Mouse (Mus musculus) hindbrain, postnatal 0 days (tissue): ENCODE results near the gene Cadm1. TPM values are rescaled to one million over a fixed set of nuclear protein-coding genes. Genes with fewer than 3 reads are reported as not detected.

Experiments used
- ATAC-seq: fragments of 200-750 bp; cut with Nextera tagmentation; 2 replicates; pipeline ENCODE4 v1.8.0; 2017; ENCODE audit warnings: mild to moderate bottlenecking, moderate TSS enrichment, moderate library complexity
- DNase-seq: peaks from one replicate; pipeline ENCODE4 v3.0.0-alpha.2; 2015; ENCODE audit warnings: low spot score
- H3K27ac ChIP-seq: fragments of 300-500 bp; sonication (generic); 2 replicates; pipeline ENCODE4 v1.5.1; 2014; ENCODE audit warnings: mild to moderate bottlenecking
- H3K27me3 ChIP-seq: fragments of 300-500 bp; sonication (generic); 2 replicates; pipeline ENCODE4 v1.6.1; 2014; ENCODE audit warnings: low read length, mixed read lengths; ENCODE audit not compliant: insufficient read depth
- H3K36me3 ChIP-seq: fragments of 300-500 bp; sonication (generic); 2 replicates; pipeline ENCODE4 v1.6.1; 2014; ENCODE audit warnings: low read length, mixed read lengths; ENCODE audit not compliant: insufficient read depth
- H3K4me1 ChIP-seq: fragments of 300-500 bp; sonication (generic); 2 replicates; pipeline ENCODE4 v1.6.1; 2014; ENCODE audit warnings: antibody characterized with exemption, low read length, mixed read lengths; ENCODE audit not compliant: insufficient read depth
- H3K4me2 ChIP-seq: fragments of 300-500 bp; sonication (generic); 2 replicates; pipeline ENCODE4 v1.6.1; 2014; ENCODE audit warnings: low read depth, mild to moderate bottlenecking, low read length, moderate library complexity, mixed read lengths
- H3K4me3 ChIP-seq: fragments of 300-500 bp; sonication (generic); 2 replicates; pipeline ENCODE4 v1.5.1; 2014; ENCODE audit warnings: low read length
- H3K9ac ChIP-seq: fragments of 300-500 bp; sonication (generic); replicated peaks from 2 replicates; pipeline ENCODE4 v1.6.1; 2014; ENCODE audit warnings: mild to moderate bottlenecking, low read length, moderate library complexity, mixed read lengths
- H3K9me3 ChIP-seq: fragments of 300-500 bp; sonication (generic); 2 replicates; pipeline ENCODE4 v1.6.1; 2016; ENCODE audit warnings: low read length, mixed read lengths
- CTCF ChIP-seq: IDR thresholded peaks from 2 replicates; pipeline ENCODE4 v1.5.1; 2016; ENCODE audit warnings: antibody characterized with exemption, control low read depth, low read depth
- WGBS: fragments of 180-500 bp; shearing (Covaris S2); extraction: QIAGEN DNeasy Blood & Tissue Kit; methylation state at CpG from one replicate; pipeline ENCODE4 v1.1.7; 2014; 5-methylcytosine and 5-hydroxymethylcytosine counted together
- polyA plus RNA-seq: library from polyadenylated mRNA; unstranded; fragments of >200 nt; fragmentation: Nextera tagmentation; extraction: Ambion mirVana; gene quantifications from 2 replicates; pipeline ENCODE4 v1.2.1, GENCODE M21; 2015
- total RNA-seq: library from RNA; depleted of rRNA; stranded (reverse); fragments of >200 nt; gene quantifications from 2 replicates; pipeline ENCODE4 v1.2.3, GENCODE M21; 2014; rRNA removed

Cadm1 gene
- total RNA-seq (115 and 117 TPM in 2 replicates), polyA plus RNA-seq (187 and 203 TPM in 2 replicates)

DNA sequence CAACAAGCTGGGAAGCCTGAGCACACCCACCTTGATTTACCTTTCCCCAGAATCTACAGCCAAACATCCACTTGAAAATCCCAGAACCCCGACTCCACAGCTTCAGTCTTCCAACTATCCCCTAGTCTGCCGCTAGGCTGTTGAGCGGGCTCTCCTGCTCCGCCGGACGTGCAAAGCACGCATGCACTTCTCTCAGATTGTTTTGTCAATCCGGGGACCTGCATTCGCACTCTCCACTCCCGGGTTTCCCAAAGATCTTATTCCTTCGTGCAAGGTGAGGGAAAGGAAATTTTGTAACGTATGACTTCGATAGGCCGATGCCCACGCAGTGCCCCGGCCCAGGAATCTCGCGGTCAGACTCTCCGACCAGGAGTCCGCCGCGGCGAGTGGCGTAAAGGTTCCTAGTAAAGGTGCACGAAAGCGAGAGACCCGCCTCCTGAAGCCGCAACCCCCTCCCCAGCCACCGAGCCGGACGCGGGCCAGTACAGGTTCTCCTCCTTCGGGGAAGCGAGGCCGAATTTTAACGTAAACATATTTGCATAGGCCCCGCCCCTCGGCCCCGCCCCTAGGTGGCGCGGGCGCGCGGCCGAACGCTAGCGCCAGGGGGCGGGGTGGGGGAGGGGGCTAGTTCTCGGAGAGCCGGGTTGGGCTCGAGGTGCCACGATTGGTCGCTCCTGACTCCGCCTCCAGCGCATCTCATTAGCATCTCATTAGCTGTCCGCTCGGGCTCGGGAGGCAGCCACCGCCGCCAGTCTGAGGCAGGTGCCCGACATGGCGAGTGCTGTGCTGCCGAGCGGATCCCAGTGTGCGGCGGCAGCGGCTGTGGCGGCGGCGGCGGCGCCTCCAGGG lies at the start of gene Cadm1:
Cadm1 (plus strand) TSS at position 572 of the 849 bp plus-strand sequence.
- under 1% methylated on average over 63 of the region's 72 CpGs for whole genome bisulfite sequencing
- TF ChIP-seq CTCF, result peak; percentile 80

DNA sequence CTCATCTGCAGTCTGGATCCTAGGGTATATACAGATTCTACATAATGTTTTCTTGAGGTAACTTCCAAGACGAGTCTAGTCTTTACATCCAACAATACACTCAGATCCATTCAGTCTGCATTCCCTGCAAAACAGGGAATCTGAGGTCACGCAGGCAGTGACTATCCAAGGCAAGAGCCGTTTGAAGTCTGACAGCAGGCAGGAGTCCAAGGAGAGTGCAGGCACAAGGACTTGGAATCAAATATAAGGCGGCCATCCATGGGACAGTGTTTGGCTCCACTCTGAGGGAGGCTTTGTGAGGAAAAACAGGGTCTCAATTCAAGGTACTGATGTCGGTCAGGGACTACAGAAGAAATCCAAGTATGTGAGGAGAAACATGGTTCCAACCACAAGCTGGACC lies 45.5 kb upstream of the Cadm1 start:
- 76% methylated on average over 5 of the region's 5 CpGs for WGBS
- no peak for TF ChIP-seq CTCF

More for the DNA sequence above, at the start of gene Cadm1:
- H3K9ac ChIP-seq, result peak within 1 kb of the TSS; percentile 76
- H3K36me3 ChIP-seq, result no peaks in the 10 kb centered on the region
- peak within 1 kb of the TSS; percentile 83 for H3K4me2 ChIP-seq
- H3K4me3 ChIP-seq, result peak within 1 kb of the TSS; percentile 70
- no peaks in the 10 kb centered on the region for H3K9me3 ChIP-seq
- DNase-seq (peak; percentile 99), ATAC-seq (peak; percentile 97)
- H3K4me1 ChIP-seq, result peaks cover 7% of the 10 kb centered on the region; the same call in 1 of the 2 replicates
- H3K27me3 ChIP-seq, result no peaks in the 10 kb centered on the region
- H3K27ac ChIP-seq, result peak within 1 kb of the TSS; percentile 88

DNA sequence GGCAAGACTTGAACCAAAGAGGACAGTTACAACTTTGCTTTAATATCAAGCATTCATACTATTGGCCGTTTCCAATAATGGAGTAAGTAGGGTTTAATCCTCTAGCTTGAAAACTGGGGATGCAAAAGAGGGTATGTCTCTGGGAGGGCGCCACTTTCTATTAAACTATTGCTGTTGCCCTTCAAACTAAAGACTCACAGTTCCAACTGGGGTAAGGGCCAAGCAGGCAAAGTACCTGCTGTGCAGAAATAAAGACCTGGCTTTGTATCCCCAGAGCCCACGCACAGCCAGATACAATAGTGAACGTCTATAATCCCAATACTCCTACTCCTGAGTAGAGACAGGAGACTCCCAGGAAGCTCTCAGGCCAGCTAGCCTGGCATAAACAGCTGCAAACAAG lies 44.8 kb upstream of the Cadm1 start:
- no peak for TF ChIP-seq CTCF
- H3K36me3 ChIP-seq, result no peaks in the 10 kb centered on the region
- no peak overlapping the region for H3K9ac ChIP-seq
- no peaks in the 10 kb centered on the region for H3K27me3 ChIP-seq
- no peak overlapping the region for H3K4me3 ChIP-seq
- no peak overlapping the region for H3K4me2 ChIP-seq
- H3K27ac ChIP-seq, result no peak overlapping the region
- DNase-seq, result no peak
- H3K4me1 ChIP-seq, result no peaks in the 10 kb centered on the region
- H3K9me3 ChIP-seq, result no peaks in the 10 kb centered on the region
- 47% methylated on average over 4 of the region's 4 CpGs for WGBS
- no peak for ATAC-seq

More for the DNA sequence above, 45.5 kb upstream of the Cadm1 start:
- Histone ChIP-seq H3K4me3 (no peak overlapping the region), H3K36me3 (no peaks in the 10 kb centered on the region), H3K27me3 (no peaks in the 10 kb centered on the region), H3K4me2 (no peak overlapping the region), H3K4me1 (no peaks in the 10 kb centered on the region), H3K9ac (no peak overlapping the region), H3K27ac (no peak overlapping the region), H3K9me3 (no peaks in the 10 kb centered on the region)
- DNase-seq (no peak), ATAC-seq (no peak)

DNA sequence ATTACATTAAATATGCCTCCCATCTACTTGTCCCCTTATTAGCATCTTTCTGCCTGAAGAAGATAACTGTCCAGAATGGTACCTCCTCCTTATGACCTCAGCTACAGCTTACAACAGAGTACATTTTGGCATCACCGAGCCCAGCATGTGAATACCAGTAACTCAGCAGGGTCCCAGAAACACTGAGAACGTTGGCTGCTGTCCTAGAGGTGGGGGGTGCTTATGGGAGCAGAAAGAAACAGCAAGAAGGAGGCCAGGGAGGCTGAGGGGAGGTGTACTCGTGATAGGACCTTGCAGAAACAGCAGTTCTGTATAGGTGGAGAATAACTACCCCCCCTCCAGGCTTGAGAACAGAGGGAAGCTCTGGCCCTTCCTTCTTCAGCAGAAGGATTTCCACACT lies 30.2 kb upstream of the Cadm1 start:
- DNase-seq, result peak; percentile 41
- 8% methylated on average over 3 of the region's 3 CpGs for WGBS

DNA sequence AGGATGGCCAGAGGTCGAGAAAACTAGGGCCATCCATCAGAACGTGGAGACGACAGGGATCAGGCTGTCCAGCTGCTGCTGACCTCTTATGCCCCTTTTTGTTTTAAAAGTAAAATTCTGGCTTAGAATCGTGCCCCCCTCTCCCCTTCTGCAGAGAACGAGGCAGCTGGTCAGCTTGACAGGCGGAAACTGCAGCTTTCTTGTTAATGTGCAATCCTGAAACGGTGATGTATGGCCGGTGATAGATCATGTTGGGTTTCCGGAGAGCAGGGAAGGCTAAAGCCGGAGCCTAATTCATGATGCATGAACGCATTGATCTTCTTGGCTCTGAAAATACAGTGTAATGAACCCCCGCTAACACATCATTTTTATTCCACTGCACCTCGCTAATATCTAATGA lies 24.0 kb upstream of the Cadm1 start:
- no peaks in the 10 kb centered on the region for H3K27me3 ChIP-seq

More for the DNA sequence above, 30.2 kb upstream of the Cadm1 start:
- TF ChIP-seq CTCF, result no peak
- no peak for ATAC-seq
- H3K9me3 ChIP-seq, result no peaks in the 10 kb centered on the region
- no peaks in the 10 kb centered on the region for H3K36me3 ChIP-seq
- H3K9ac ChIP-seq, result no peak overlapping the region
- H3K4me3 ChIP-seq, result no peak overlapping the region
- H3K4me1 ChIP-seq, result no peaks in the 10 kb centered on the region
- no peaks in the 10 kb centered on the region for H3K27me3 ChIP-seq
- H3K4me2 ChIP-seq, result no peak overlapping the region
- no peak overlapping the region for H3K27ac ChIP-seq

DNA sequence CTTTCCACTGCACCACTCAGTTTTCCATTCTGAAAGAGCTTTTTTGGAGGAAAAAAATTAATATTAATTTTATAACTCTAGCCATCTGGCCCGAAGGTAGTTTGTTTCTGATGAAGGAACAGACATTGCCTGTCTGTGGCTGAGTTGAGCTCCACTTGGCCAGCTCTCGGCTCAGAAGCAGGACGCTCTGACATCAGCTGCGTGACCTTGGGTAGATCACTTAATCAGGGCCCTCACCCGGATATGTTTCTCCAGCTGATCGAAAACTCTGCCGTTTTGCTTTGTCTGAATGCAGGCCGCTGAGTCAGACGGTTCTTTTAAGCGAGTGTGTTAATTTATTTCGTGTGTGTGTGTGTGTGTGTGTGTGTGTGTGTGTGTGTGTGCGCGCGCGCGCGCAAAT lies 23.1 kb upstream of the Cadm1 start:
- no peak for TF ChIP-seq CTCF
- Histone ChIP-seq H3K27me3 (no peaks in the 10 kb centered on the region), H3K9ac (no peak overlapping the region), H3K27ac (no peak overlapping the region), H3K4me2 (no peak overlapping the region), H3K4me3 (no peak overlapping the region), H3K4me1 (0 out of 2 replicates have a peak, but pooled peaks cover 3% of the 10 kb centered on the region), H3K36me3 (no peaks in the 10 kb centered on the region), H3K9me3 (no peaks in the 10 kb centered on the region)
- ATAC-seq (no peak), DNase-seq (no peak)
- WGBS, result 87% methylated on average over 17 of the region's 17 CpGs

More for the DNA sequence above, 24.0 kb upstream of the Cadm1 start:
- no peak overlapping the region for H3K9ac ChIP-seq
- DNase-seq (peak; percentile 30), ATAC-seq (no peak)
- H3K27ac ChIP-seq, result no peak overlapping the region
- H3K4me2 ChIP-seq, result no peak overlapping the region
- H3K36me3 ChIP-seq, result no peaks in the 10 kb centered on the region
- no peak for TF ChIP-seq CTCF
- H3K4me1 ChIP-seq, result 0 out of 2 replicates have a peak, but pooled peaks cover 3% of the 10 kb centered on the region
- WGBS, result 33% methylated on average over 13 of the region's 13 CpGs
- no peak overlapping the region for H3K4me3 ChIP-seq
- no peaks in the 10 kb centered on the region for H3K9me3 ChIP-seq

DNA sequence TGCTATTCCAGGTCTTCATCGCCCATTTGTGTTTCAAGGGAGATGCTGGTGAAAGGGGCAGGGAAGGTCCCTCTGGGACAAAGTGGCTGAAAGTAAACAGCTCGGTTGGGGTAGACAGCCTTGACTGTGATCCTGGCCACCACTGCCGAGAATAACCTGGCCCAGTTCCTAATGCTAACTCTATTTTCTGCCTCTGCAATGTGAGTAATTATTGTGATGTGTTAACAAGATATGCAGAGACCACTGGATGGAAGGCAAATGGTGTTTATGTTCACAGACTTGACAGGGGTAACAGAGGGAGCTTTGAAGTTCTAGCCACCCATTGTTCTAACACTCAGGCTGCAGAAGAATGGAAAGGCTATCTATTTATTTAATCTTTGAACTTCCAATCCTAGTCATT lies 21.9 kb upstream of the Cadm1 start:
- TF ChIP-seq CTCF, result no peak
- no peak overlapping the region for H3K4me2 ChIP-seq
- ATAC-seq (no peak), DNase-seq (peak; percentile 3)
- 48% methylated on average over 3 of the region's 3 CpGs for WGBS
- H3K4me1 ChIP-seq, result 0 out of 2 replicates have a peak, but pooled peaks cover 3% of the 10 kb centered on the region
- no peak overlapping the region for H3K27ac ChIP-seq
- no peaks in the 10 kb centered on the region for H3K27me3 ChIP-seq
- H3K9ac ChIP-seq, result no peak overlapping the region
- no peak overlapping the region for H3K4me3 ChIP-seq
- no peaks in the 10 kb centered on the region for H3K9me3 ChIP-seq
- H3K36me3 ChIP-seq, result no peaks in the 10 kb centered on the region
